Mouse (Mus musculus): ENCODE measurements at regions not wholly inside any gene's neighbourhood (a gene's known extent, or its start where the extent isn't known, plus 50 kb on each side); places are given as distances from the start of the nearest gene placed in this dataset.

- peak; percentile 55 for DNase-seq (ENCODE audit: low spot score)
These were observed 349.2 kb upstream of the Tmem161b start for GRCm38 (mm10) chr13:83872887-83873286.

GRCm38 (mm10) chr13:83879561-83879960 lies 342.5 kb upstream of the Tmem161b start:
- DNase-seq (ENCODE audit: low spot score): no peak

GRCm38 (mm10) chr13:83880305-83880704 lies 341.8 kb upstream of the Tmem161b start:
- no peak for DNase-seq (ENCODE audit: low spot score)

GRCm38 (mm10) chr13:83880772-83881171 lies 341.3 kb upstream of the Tmem161b start:
- DNase-seq (ENCODE audit: low spot score): no peak

- DNase-seq (ENCODE audit: low spot score): no peak
These were observed 339.3 kb upstream of the Tmem161b start for GRCm38 (mm10) chr13:83882839-83883238.

GRCm38 (mm10) chr13:83883821-83884220 lies 338.3 kb upstream of the Tmem161b start:
- DNase-seq (ENCODE audit: low spot score): no peak

GRCm38 (mm10) chr13:83884226-83884625 lies 337.9 kb upstream of the Tmem161b start:
- no peak for DNase-seq (ENCODE audit: low spot score)

GRCm38 (mm10) chr13:83884766-83885543 lies 337.1 kb upstream of the Tmem161b start:
- no peak for DNase-seq (ENCODE audit: low spot score)

GRCm38 (mm10) chr13:83885729-83886128 lies 336.4 kb upstream of the Tmem161b start:
- no peak for DNase-seq (ENCODE audit: low spot score)

- no peak for DNase-seq (ENCODE audit: low spot score)
These were observed 307.4 kb upstream of the Tmem161b start for GRCm38 (mm10) chr13:83914697-83915096.

- DNase-seq (ENCODE audit: low spot score): no peak
These were observed 289.3 kb upstream of the Tmem161b start for GRCm38 (mm10) chr13:83932761-83933160.

- DNase-seq (ENCODE audit: low spot score): no peak
These were observed 275.6 kb upstream of the Tmem161b start for GRCm38 (mm10) chr13:83946495-83946894.

GRCm38 (mm10) chr13:83951163-83951562 lies 270.9 kb upstream of the Tmem161b start:
- DNase-seq (ENCODE audit: low spot score): no peak

- no peak for DNase-seq (ENCODE audit: low spot score)
These were observed 270.3 kb upstream of the Tmem161b start for GRCm38 (mm10) chr13:83951808-83952207.

GRCm38 (mm10) chr13:83952353-83952752 lies 269.7 kb upstream of the Tmem161b start:
- DNase-seq (ENCODE audit: low spot score): no peak

- DNase-seq (ENCODE audit: low spot score): no peak
These were observed 269.2 kb upstream of the Tmem161b start for GRCm38 (mm10) chr13:83952862-83953261.

- DNase-seq (ENCODE audit: low spot score): no peak
These were observed 266.4 kb upstream of the Tmem161b start for GRCm38 (mm10) chr13:83955701-83956100.

GRCm38 (mm10) chr13:83978541-83978940 lies 243.6 kb upstream of the Tmem161b start:
- DNase-seq (ENCODE audit: low spot score): no peak

- no peak for DNase-seq (ENCODE audit: low spot score)
These were observed 242.6 kb upstream of the Tmem161b start for GRCm38 (mm10) chr13:83979535-83979934.

- peak; percentile 27 for DNase-seq (ENCODE audit: low spot score)
These were observed 237.3 kb upstream of the Tmem161b start for GRCm38 (mm10) chr13:83984651-83985331.

- DNase-seq (ENCODE audit: low spot score): peak; percentile 71
These were observed 234.2 kb upstream of the Tmem161b start for GRCm38 (mm10) chr13:83987746-83988423.

GRCm38 (mm10) chr13:83988517-83988916 lies 233.6 kb upstream of the Tmem161b start:
- no peak for DNase-seq (ENCODE audit: low spot score)
